ENCODE assay signal across 8 mouse cellular contexts in the genomic region with DNA sequence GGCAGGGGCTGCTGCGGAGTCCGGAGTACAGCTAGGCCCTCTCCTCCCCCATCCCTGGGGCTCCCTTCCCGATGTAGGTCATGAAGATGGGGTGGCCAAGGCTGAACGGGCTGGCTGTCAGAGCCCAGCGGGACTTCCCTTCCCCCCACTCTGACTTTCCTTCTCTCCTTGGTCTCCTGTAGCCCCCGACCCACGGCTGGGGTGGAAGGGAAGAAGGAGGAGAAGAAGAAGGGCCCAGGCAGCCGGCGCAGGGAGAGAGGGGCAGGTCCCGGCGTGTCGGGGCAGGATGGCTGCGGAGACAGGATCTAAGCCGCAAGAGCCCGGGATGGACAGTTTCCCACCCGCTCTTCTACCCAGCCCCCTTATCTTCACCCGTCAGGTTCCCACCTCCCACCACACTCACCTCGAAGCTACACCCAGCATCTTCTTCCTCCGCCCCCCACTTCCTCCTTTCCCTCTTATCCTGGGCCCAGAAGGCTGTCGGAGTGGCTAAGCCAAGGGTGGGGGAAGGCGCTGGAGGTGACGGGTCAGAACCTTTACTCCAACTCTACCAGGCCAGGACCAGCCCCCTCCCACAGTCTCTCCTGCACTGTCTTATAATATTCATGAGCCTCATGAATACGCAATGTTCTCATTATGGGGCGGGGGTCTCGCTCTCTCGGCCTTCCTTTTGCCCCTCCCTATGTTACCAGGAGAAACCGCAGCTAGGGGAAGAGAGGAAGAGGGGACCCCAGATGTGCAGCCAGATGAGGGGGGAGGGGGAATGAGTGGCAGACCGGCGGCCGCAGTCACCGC. TPM values are rescaled to one million over a fixed set of nuclear protein-coding genes. Genes with fewer than 3 reads are reported as not detected.
DNase-seq lines count a peak whose midpoint lies in the region; ATAC-seq and TF ChIP-seq lines count a peak whose summit lies in the region.

No protein-coding gene starts in this region.

- peak overlapping the region; percentile 91 for H3K4me2 ChIP-seq in kidney, postnatal 0 days (ENCODE audit: low read length)

- H3K9me3 ChIP-seq in kidney, postnatal 0 days (replicated peaks; ENCODE audit: low read length) = no peaks in the 10 kb centered on the region
- no peaks in the 10 kb centered on the region for H3K9me3 ChIP-seq in hindbrain, embryonic 10.5 days
- no peaks in the 10 kb centered on the region for H3K9me3 ChIP-seq in megakaryocyte, embryonic 14.5 days

- no peak for DNase-seq in kidney, postnatal 0 days (ENCODE audit: low spot score)
- no peak for DNase-seq in kidney, postnatal 25 days
- DNase-seq in hindbrain, embryonic 10.5 days (ENCODE audit: low spot score) = no peak
- peak; percentile 40 for DNase-seq in thymus, postnatal 25 days
- DNase-seq in layer of hippocampus, adult 18-20 months (ENCODE audit: low spot score in 2 of 2) = no peak

- no peak for TF ChIP-seq POLR2A in bone marrow macrophage, adult 2 months (IDR thresholded peaks at IDR 0.05; ENCODE audit: borderline replicate concordance, low read depth, low read length)

- 0 out of 2 replicates have a peak, but pooled peaks have one; percentile 31 for ATAC-seq in kidney, postnatal 0 days (replicated peaks; ENCODE audit: low FRiP score, low read depth)
- ATAC-seq in frontal cortex, adult (ENCODE audit: low TSS enrichment) = no peak

- H3K9ac ChIP-seq in kidney, postnatal 0 days (ENCODE audit: low read depth, low read length) = peak overlapping the region; percentile 41

- 8% methylated on average over 31 of the region's 31 CpGs for WGBS in kidney, postnatal 0 days
- 2% methylated on average over 31 of the region's 31 CpGs for WGBS in hindbrain, embryonic 10.5 days

- peaks cover 19% of the 10 kb centered on the region for H3K27me3 ChIP-seq in kidney, postnatal 0 days (ENCODE audit: insufficient read depth, low read length)
- H3K27me3 ChIP-seq in hindbrain, embryonic 10.5 days (ENCODE audit: insufficient read depth, poor library complexity, severe bottlenecking) = peaks cover 58% of the 10 kb centered on the region
- H3K27me3 ChIP-seq in megakaryocyte, embryonic 14.5 days (replicated peaks) = no peaks in the 10 kb centered on the region

- H3K4me1 ChIP-seq in kidney, postnatal 0 days (replicated peaks; ENCODE audit: insufficient read depth, low read length) = 0 out of 2 replicates have a peak, but pooled peaks cover 9% of the 10 kb centered on the region
- peaks cover 32% of the 10 kb centered on the region for H3K4me1 ChIP-seq in bone marrow macrophage, adult 2 months (ENCODE audit: control insufficient read depth, insufficient read depth, low read length)
- peaks cover 84% of the 10 kb centered on the region for H3K4me1 ChIP-seq in hindbrain, embryonic 10.5 days (replicated peaks)
- peaks cover 92% of the 10 kb centered on the region for H3K4me1 ChIP-seq in megakaryocyte, embryonic 14.5 days

- no peak overlapping the region for H3K27ac ChIP-seq in kidney, postnatal 0 days
- no peak overlapping the region for H3K27ac ChIP-seq in bone marrow macrophage, adult 2 months (ENCODE audit: insufficient read depth, low read depth, low read length)
- H3K27ac ChIP-seq in hindbrain, embryonic 10.5 days = peak overlapping the region; percentile 82

- H3K4me3 ChIP-seq in kidney, postnatal 0 days (replicated peaks; ENCODE audit: low read depth, low read length) = peak overlapping the region; percentile 57
- H3K4me3 ChIP-seq in bone marrow macrophage, adult 2 months (ENCODE audit: insufficient read depth, low read length) = peak overlapping the region; percentile 67
- peak overlapping the region; percentile 77 for H3K4me3 ChIP-seq in hindbrain, embryonic 10.5 days
- peak overlapping the region; percentile 96 for H3K4me3 ChIP-seq in megakaryocyte, embryonic 14.5 days (replicated peaks)

- TF ChIP-seq CTCF in kidney, postnatal 0 days (IDR thresholded peaks at IDR 0.05; ENCODE audit: low read depth) = no peak
- no peak for TF ChIP-seq CTCF in bone marrow macrophage, adult 2 months (IDR thresholded peaks at IDR 0.05; ENCODE audit: low read depth, low read length)

- H3K36me3 ChIP-seq in kidney, postnatal 0 days (ENCODE audit: insufficient read depth, low read length) = peaks cover 4% of the 10 kb centered on the region; the same call in 1 of the 2 replicates
- peaks cover 7% of the 10 kb centered on the region for H3K36me3 ChIP-seq in hindbrain, embryonic 10.5 days
- peaks cover 66% of the 10 kb centered on the region for H3K36me3 ChIP-seq in megakaryocyte, embryonic 14.5 days (replicated peaks; ENCODE audit: low read length)

RNA-seq across cellular contexts. Expression of a gene that starts 0.5 kb away (rescaled TPM):
- polyA plus RNA-seq in kidney, postnatal 0 days (2015; fragmentation: Nextera tagmentation; extraction: Ambion mirVana) = 11.3 and 11.8 TPM in 2 replicates
- 73.0 and 86.1 TPM in 2 replicates for polyA plus RNA-seq in bone marrow macrophage, adult 2 months (2012; ENCODE audit: insufficient read depth, insufficient read length, missing spikeins)
- polyA plus RNA-seq in hindbrain, embryonic 10.5 days (2016; fragmentation: Nextera tagmentation; extraction: Ambion mirVana) = 24.9 and 26.3 TPM in 2 replicates
- polyA plus RNA-seq in megakaryocyte, embryonic 14.5 days (2012; ENCODE audit: insufficient read depth, low replicate concordance) = 1,319 and 2,156 TPM in 2 replicates
- total RNA-seq in layer of hippocampus, adult 18-20 months (2021) = 10 to 100 TPM; 43.7 to 49.8 TPM

RNA-seq across cellular contexts. Expression of a gene that starts 27.2 kb away (rescaled TPM):
- polyA plus RNA-seq in kidney, postnatal 0 days (2015; fragmentation: Nextera tagmentation; extraction: Ambion mirVana) = 19.4 and 22.0 TPM in 2 replicates
- 34.0 and 37.3 TPM in 2 replicates for polyA plus RNA-seq in bone marrow macrophage, adult 2 months (2012; ENCODE audit: insufficient read depth, insufficient read length, missing spikeins)
- 23.5 and 23.8 TPM in 2 replicates for polyA plus RNA-seq in hindbrain, embryonic 10.5 days (2016; fragmentation: Nextera tagmentation; extraction: Ambion mirVana)
- 20.5 and 26.4 TPM in 2 replicates for polyA plus RNA-seq in megakaryocyte, embryonic 14.5 days (2012; ENCODE audit: insufficient read depth, low replicate concordance)
- total RNA-seq in layer of hippocampus, adult 18-20 months (2021) = 1 to 10 TPM; 1.1 to 1.2 TPM

RNA-seq across cellular contexts. Expression of a gene that starts 29.0 kb away (rescaled TPM):
- polyA plus RNA-seq in kidney, postnatal 0 days (2015; fragmentation: Nextera tagmentation; extraction: Ambion mirVana) = 0.47 and 0.65 TPM in 2 replicates
- 1.4 and 2.7 TPM in 2 replicates for polyA plus RNA-seq in bone marrow macrophage, adult 2 months (2012; ENCODE audit: insufficient read depth, insufficient read length, missing spikeins)
- 0.31 and 0.36 TPM in 2 replicates for polyA plus RNA-seq in hindbrain, embryonic 10.5 days (2016; fragmentation: Nextera tagmentation; extraction: Ambion mirVana)
- 1.00 and 1.6 TPM in 2 replicates for polyA plus RNA-seq in megakaryocyte, embryonic 14.5 days (2012; ENCODE audit: insufficient read depth, low replicate concordance)
- total RNA-seq in layer of hippocampus, adult 18-20 months (2021) = under 1 TPM; 0.54 to 0.63 TPM

Comparison
In these comparisons a context has a peak if more than half of its experiments do, and no peak if none do; other contexts are left out.
1. RNA of a gene that starts 0.5 kb away (polyA plus RNA-seq): 1,319 to 2,156 TPM in megakaryocyte, embryonic 14.5 days; 73.0 to 86.1 TPM in bone marrow macrophage, adult 2 months, 24.9 to 26.3 TPM in hindbrain, embryonic 10.5 days and 11.3 to 11.8 TPM in kidney, postnatal 0 days; every median in the first group is over 10 times any median in the second.
2. Peak in every context shown above with its lines, with median percentiles within 50 percentile points of each other: H3K4me3 ChIP-seq.